Mouse (Mus musculus): ENCODE results near the gene Tspan33. TPM values are rescaled to one million over a fixed set of nuclear protein-coding genes. Genes with fewer than 3 reads are reported as not detected.
"Not testable (repeated sequence)": the region's sequence is repeated elsewhere in the genome, so short reads cannot be mapped to it uniquely, and the experiment has no call there.

Gene Tspan33
- polyA plus RNA-seq, 1 experiment from 2014 or later, result 4.6 TPM

- ATAC-seq (ENCODE audit: low FRiP score, low read depth); H3K27me3 ChIP-seq; H3K27ac ChIP-seq; H3K36me3 ChIP-seq; H3K4me3 ChIP-seq; H3K9ac ChIP-seq; H3K4me2 ChIP-seq (replicated peaks); H3K9me3 ChIP-seq; H3K4me1 ChIP-seq: not testable (repeated sequence)
- 84% methylated on average over 10 of the region's 10 CpGs for WGBS
These were observed 14.0 kb upstream of the Tspan33 start for GRCm38 (mm10) chr6:29679947-29680550.

DNA sequence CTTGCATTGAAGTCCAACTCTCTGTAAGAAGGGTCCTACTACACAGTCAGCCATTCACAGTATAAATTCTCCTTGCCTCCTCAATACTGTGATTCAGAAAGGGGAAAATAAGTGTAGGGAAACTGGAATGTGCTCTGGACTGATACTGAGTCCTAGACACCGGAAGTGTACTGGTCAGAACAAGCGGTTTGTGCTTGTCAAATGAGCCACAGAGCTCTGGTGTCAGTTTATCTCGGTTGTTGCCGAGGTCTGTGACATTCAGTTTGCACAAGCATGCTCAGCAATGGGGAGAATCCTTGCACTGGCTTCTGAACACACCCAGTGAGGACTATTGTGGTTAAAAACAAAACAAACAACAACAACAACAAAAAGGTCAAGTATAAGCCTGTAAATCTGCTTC, 12.2 kb upstream of the Tspan33 start:
- Histone ChIP-seq H3K27ac (no peak overlapping the region), H3K36me3 (no peaks in the 10 kb centered on the region), H3K27me3 (no peaks in the 10 kb centered on the region), H3K4me2 (replicated peaks) (no peak overlapping the region), H3K4me1 (no peaks in the 10 kb centered on the region), H3K9me3 (no peaks in the 10 kb centered on the region), H3K4me3 (no peak overlapping the region), H3K9ac (no peak overlapping the region)
- no peak for ATAC-seq (ENCODE audit: low FRiP score, low read depth)
- 81% methylated on average over 4 of the region's 4 CpGs for WGBS

- H3K9ac ChIP-seq, result no peak overlapping the region
- no peak overlapping the region for H3K27ac ChIP-seq
- H3K4me2 ChIP-seq (replicated peaks), result no peak overlapping the region
- no peak for ATAC-seq (ENCODE audit: low FRiP score, low read depth)
- H3K36me3 ChIP-seq, result no peaks in the 10 kb centered on the region
- H3K4me3 ChIP-seq, result no peak overlapping the region
- H3K27me3 ChIP-seq, result no peaks in the 10 kb centered on the region
- 68% methylated on average over 4 of the region's 4 CpGs for WGBS
- H3K9me3 ChIP-seq, result no peaks in the 10 kb centered on the region
- no peaks in the 10 kb centered on the region for H3K4me1 ChIP-seq
These were observed 9.3 kb upstream of the Tspan33 start for GRCm38 (mm10) chr6:29684686-29685085.

- H3K27ac ChIP-seq, result no peak overlapping the region
- WGBS, result 86% methylated on average over 4 of the region's 4 CpGs
- H3K27me3 ChIP-seq, result 0 out of 2 replicates have a peak, but pooled peaks cover under 1% of the 10 kb centered on the region
- no peak for ATAC-seq (ENCODE audit: low FRiP score, low read depth)
- no peaks in the 10 kb centered on the region for H3K4me1 ChIP-seq
- H3K9ac ChIP-seq, result no peak overlapping the region
- H3K4me3 ChIP-seq, result no peak overlapping the region
- H3K4me2 ChIP-seq (replicated peaks), result no peak overlapping the region
- H3K9me3 ChIP-seq, result no peaks in the 10 kb centered on the region
- H3K36me3 ChIP-seq, result no peaks in the 10 kb centered on the region
These were observed 8.1 kb upstream of the Tspan33 start for GRCm38 (mm10) chr6:29685952-29686351.

DNA sequence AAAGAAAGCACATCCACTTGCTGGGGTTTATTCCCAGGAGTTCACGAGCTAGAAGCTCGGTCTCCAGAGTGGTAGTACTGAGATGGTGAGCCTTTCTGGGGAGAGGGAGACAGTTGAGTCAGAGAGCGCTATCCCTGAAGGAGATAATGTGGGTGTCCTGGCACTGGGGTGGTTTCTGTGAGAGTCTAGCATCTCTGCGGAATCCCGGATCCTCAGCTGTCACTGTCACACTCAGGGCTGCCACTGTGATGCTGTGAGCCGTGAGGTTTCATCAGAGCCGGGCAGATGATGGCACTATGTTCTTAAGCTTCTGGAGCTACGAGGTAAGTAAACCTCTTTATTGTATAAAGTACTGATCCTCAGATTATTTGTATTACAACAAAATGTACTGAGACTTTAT, 4.6 kb upstream of the Tspan33 start:
- no peak for ATAC-seq (ENCODE audit: low FRiP score, low read depth)
- Histone ChIP-seq H3K9me3 (no peaks in the 10 kb centered on the region), H3K27ac (no peak overlapping the region), H3K4me3 (no peak overlapping the region), H3K4me1 (0 out of 2 replicates have a peak, but pooled peaks cover 5% of the 10 kb centered on the region), H3K27me3 (peaks cover 31% of the 10 kb centered on the region), H3K9ac (no peak overlapping the region), H3K36me3 (no peaks in the 10 kb centered on the region), H3K4me2 (replicated peaks) (no peak overlapping the region)
- 77% methylated on average over 8 of the region's 8 CpGs for WGBS

DNA sequence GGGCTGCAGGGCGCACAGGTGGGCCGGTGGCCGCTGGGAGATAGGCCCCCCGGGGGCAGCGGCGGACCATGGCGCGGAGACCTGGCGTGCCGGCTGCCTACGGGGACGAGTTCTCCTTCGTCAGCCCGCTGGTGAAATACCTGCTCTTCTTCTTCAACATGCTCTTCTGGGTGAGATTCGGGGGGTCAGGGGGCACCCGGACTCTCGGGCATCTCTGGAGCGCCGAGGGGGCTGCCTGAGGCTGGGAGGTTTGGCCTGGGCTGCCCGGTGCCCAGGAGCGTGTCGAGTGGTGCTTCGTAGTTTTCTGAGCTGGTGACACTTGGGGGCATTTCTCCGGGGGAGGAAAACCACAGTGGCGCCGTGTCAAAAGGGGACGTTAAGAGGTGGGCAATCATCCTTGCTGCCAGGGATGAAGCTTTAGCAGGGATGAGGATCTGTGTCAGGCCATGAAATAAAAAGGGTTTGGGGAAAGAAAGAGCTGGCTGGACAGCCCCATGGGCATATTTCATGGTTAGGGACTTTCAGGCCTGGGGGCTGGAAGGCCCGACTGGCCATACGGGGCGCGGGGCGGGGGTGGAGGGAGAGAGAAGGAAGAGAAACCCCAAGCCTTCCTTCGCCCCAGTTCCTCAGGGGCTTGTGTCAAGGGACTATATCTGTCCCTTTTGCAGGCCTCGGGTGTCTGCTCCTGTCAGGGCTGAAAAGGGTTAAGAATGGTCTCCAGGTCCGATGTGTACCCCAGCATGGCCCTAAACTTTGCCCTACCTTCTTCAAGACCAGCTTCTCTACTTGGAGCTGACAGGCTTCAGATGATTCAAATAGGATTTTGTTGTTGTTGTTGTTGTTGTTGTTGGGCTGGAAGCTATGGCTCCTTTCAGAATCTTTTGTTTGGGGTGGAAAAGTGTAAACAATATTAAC, 610 bp downstream of the Tspan33 start:
- Histone ChIP-seq H3K9me3 (no peaks in the 10 kb centered on the region), H3K36me3 (no peaks in the 10 kb centered on the region), H3K4me3 (peak overlapping the region; percentile 74), H3K27me3 (peaks cover 50% of the 10 kb centered on the region), H3K4me1 (peaks cover 10% of the 10 kb centered on the region; the same call in 1 of the 2 replicates), H3K9ac (peak overlapping the region; percentile 73), H3K4me2 (replicated peaks) (peak overlapping the region; percentile 100), H3K27ac (no peak overlapping the region)
- no peak for ATAC-seq (ENCODE audit: low FRiP score, low read depth)
- WGBS, result 4% methylated on average over 35 of the region's 35 CpGs

DNA sequence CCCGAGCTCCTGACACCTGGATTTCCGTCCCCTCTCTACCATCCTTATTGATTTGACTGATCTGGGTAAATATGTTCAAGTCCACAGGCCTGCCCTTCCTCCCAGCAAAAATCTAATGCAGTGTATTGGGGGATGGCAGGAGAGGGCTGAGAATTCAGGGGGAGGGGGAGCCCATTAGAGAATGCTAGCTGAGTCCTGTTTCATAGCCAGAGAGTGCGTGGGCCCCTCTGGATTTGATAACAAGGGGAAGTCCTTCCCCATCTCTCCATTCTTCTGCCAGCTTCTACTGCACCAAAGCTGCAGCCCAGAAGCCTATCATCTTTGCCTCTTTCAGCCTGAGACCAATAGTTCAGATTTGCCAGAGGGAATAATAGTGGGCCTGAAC, 1.3 kb downstream of the Tspan33 start:
- H3K27ac ChIP-seq, result no peak overlapping the region
- H3K4me2 ChIP-seq (replicated peaks), result peak overlapping the region; percentile 100; the same call in 1 of the 2 replicates
- no peak overlapping the region for H3K4me3 ChIP-seq
- H3K36me3 ChIP-seq, result no peaks in the 10 kb centered on the region
- WGBS, result 66% methylated on average over 3 of the region's 3 CpGs
- H3K4me1 ChIP-seq, result peaks cover 10% of the 10 kb centered on the region; the same call in 1 of the 2 replicates
- no peaks in the 10 kb centered on the region for H3K9me3 ChIP-seq
- H3K27me3 ChIP-seq, result peaks cover 50% of the 10 kb centered on the region
- ATAC-seq (ENCODE audit: low FRiP score, low read depth), result no peak
- no peak overlapping the region for H3K9ac ChIP-seq

- H3K9ac ChIP-seq, result no peak overlapping the region
- ATAC-seq (ENCODE audit: low FRiP score, low read depth), result no peak
- H3K27me3 ChIP-seq, result peaks cover 49% of the 10 kb centered on the region
- no peak overlapping the region for H3K27ac ChIP-seq
- no peaks in the 10 kb centered on the region for H3K9me3 ChIP-seq
- H3K4me3 ChIP-seq, result no peak overlapping the region
- 79% methylated on average over 7 of the region's 7 CpGs for WGBS
- H3K4me1 ChIP-seq, result peaks cover 10% of the 10 kb centered on the region; the same call in 1 of the 2 replicates
- H3K36me3 ChIP-seq, result no peaks in the 10 kb centered on the region
- no peak overlapping the region; the same call in 1 of the 2 replicates for H3K4me2 ChIP-seq (replicated peaks)
These were observed 2.0 kb downstream of the Tspan33 start for GRCm38 (mm10) chr6:29695975-29696374.

DNA sequence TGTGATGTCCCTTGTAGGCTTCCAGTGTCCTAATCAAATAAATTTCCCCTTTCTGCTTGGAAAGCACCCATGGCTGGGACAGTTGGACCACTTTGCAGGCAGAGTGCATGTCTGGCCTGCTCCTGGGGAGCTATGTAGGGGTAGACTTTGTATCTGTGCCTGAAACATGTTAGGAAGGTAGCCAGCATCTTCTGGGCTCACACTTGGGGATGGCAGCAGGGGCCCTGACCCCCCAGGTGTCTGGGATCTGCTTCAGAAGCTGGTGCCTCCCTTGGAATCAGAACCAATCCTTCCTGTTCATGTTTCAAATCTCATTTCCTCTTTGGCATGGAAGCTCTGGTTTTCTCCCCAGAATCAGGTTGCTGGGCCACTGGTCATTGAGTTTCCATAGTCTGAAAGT, 3.1 kb downstream of the Tspan33 start:
- Histone ChIP-seq H3K4me1 (peaks cover 10% of the 10 kb centered on the region; the same call in 1 of the 2 replicates), H3K4me2 (replicated peaks) (no peak overlapping the region), H3K27me3 (peaks cover 39% of the 10 kb centered on the region), H3K9me3 (no peaks in the 10 kb centered on the region), H3K27ac (no peak overlapping the region), H3K4me3 (no peak overlapping the region), H3K36me3 (no peaks in the 10 kb centered on the region), H3K9ac (no peak overlapping the region)
- no peak for ATAC-seq (ENCODE audit: low FRiP score, low read depth)

DNA sequence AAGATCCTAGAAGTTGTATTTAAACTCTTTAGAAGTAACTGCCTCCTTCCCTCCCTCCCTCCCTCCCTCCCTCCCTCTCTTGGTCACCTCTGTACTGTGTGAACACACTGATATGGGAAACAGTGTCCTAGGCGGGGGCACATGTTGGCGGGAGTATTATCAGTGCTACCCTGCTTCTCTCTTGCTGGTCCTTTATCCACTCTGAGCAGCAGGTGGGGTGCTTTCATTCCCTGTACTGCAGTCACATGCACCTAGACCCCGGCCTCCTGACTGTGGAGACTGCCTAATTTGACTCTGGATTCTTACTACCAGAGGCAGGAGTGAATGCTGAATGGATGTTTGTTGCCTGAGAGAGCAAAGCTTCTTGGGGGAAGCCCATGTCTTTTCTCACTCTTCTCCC, 3.5 kb downstream of the Tspan33 start:
- ATAC-seq (ENCODE audit: low FRiP score, low read depth), result no peak
- H3K4me1 ChIP-seq, result peaks cover 10% of the 10 kb centered on the region; the same call in 1 of the 2 replicates
- WGBS, result 56% methylated on average over 3 of the region's 3 CpGs
- H3K4me3 ChIP-seq, result no peak overlapping the region
- no peaks in the 10 kb centered on the region for H3K9me3 ChIP-seq
- H3K36me3 ChIP-seq, result no peaks in the 10 kb centered on the region
- H3K9ac ChIP-seq, result no peak overlapping the region
- H3K4me2 ChIP-seq (replicated peaks), result no peak overlapping the region
- H3K27ac ChIP-seq, result no peak overlapping the region
- H3K27me3 ChIP-seq, result peaks cover 35% of the 10 kb centered on the region

GRCm38 (mm10) chr6:29699085-29699745, 5.2 kb downstream of the Tspan33 start:
- no peak overlapping the region for H3K4me3 ChIP-seq
- no peaks in the 10 kb centered on the region for H3K36me3 ChIP-seq
- peaks cover 7% of the 10 kb centered on the region; the same call in 1 of the 2 replicates for H3K4me1 ChIP-seq
- H3K27me3 ChIP-seq, result peaks cover 21% of the 10 kb centered on the region
- no peak overlapping the region for H3K27ac ChIP-seq
- H3K4me2 ChIP-seq (replicated peaks), result no peak overlapping the region
- no peaks in the 10 kb centered on the region for H3K9me3 ChIP-seq
- no peak overlapping the region for H3K9ac ChIP-seq
- 89% methylated on average over 7 of the region's 7 CpGs for WGBS
- ATAC-seq (ENCODE audit: low FRiP score, low read depth), result no peak

- ATAC-seq (ENCODE audit: low FRiP score, low read depth), result peak; percentile 57
- Histone ChIP-seq H3K4me1 (no peaks in the 10 kb centered on the region), H3K9me3 (no peaks in the 10 kb centered on the region), H3K9ac (no peak overlapping the region), H3K27ac (no peak overlapping the region), H3K36me3 (no peaks in the 10 kb centered on the region), H3K27me3 (peaks cover 4% of the 10 kb centered on the region; the same call in 1 of the 2 replicates), H3K4me2 (replicated peaks) (no peak overlapping the region), H3K4me3 (no peak overlapping the region)
- WGBS, result 65% methylated on average over 6 of the region's 6 CpGs
These were observed 7.0 kb downstream of the Tspan33 start for GRCm38 (mm10) chr6:29701051-29701450.
